Mouse (Mus musculus) embryonic facial prominence, embryonic 13.5 days (tissue): ENCODE measurements around the gene Fam3c. TPM values are rescaled to one million over a fixed set of nuclear protein-coding genes. Genes with fewer than 3 reads are reported as not detected.

Source experiments
- ATAC-seq: fragments of 200-750 bp; cut with Nextera tagmentation; 2 replicates; pipeline ENCODE4 v1.8.0; 2017; ENCODE audit warnings: low read depth; ENCODE audit not compliant: insufficient number of reproducible peaks, insufficient read depth, low FRiP score, low TSS enrichment
- H3K27ac ChIP-seq: fragments of 300-500 bp; sonication (generic); 2 replicates; pipeline ENCODE4 v1.5.1; 2015; ENCODE audit warnings: moderate library complexity, mild to moderate bottlenecking, inconsistent platforms
- H3K27me3 ChIP-seq: fragments of 300-500 bp; sonication (generic); 2 replicates; pipeline ENCODE4 v1.6.1; 2015; ENCODE audit warnings: mild to moderate bottlenecking, inconsistent platforms
- H3K36me3 ChIP-seq: fragments of 300-500 bp; sonication (generic); 2 replicates; pipeline ENCODE4 v1.6.1; 2015; ENCODE audit warnings: mild to moderate bottlenecking, inconsistent platforms
- H3K4me1 ChIP-seq: fragments of 300-500 bp; sonication (generic); 2 replicates; pipeline ENCODE4 v1.6.1; 2015; ENCODE audit warnings: inconsistent platforms
- H3K4me2 ChIP-seq: fragments of 300-500 bp; sonication (generic); 2 replicates; pipeline ENCODE4 v1.6.1; 2015; ENCODE audit warnings: moderate library complexity, mild to moderate bottlenecking, inconsistent platforms
- H3K4me3 ChIP-seq: fragments of 300-500 bp; sonication (generic); 2 replicates; pipeline ENCODE4 v1.5.1; 2015; ENCODE audit warnings: mild to moderate bottlenecking, inconsistent platforms
- H3K9ac ChIP-seq: fragments of 300-500 bp; sonication (generic); 2 replicates; pipeline ENCODE4 v1.6.1; 2015; ENCODE audit warnings: mild to moderate bottlenecking, inconsistent platforms
- H3K9me3 ChIP-seq: fragments of 300-500 bp; sonication (generic); 2 replicates; pipeline ENCODE4 v1.6.1; 2016; ENCODE audit warnings: inconsistent platforms
- WGBS: fragments of 180-500 bp; shearing (Covaris S2); methylation state at CpG from one replicate; pipeline ENCODE4 v1.1.7; 2015; ENCODE audit warnings: mixed read lengths; 5-methylcytosine and 5-hydroxymethylcytosine counted together
- polyA plus RNA-seq: library from polyadenylated mRNA; unstranded; fragments of >200 nt; fragmentation: Nextera tagmentation; extraction: Ambion mirVana; gene quantifications from 2 replicates; pipeline ENCODE4 v1.2.1, GENCODE M21; 2015

Fam3c gene
- polyA plus RNA-seq, 1 experiment from 2014 or later, result 57.5 TPM

DNA sequence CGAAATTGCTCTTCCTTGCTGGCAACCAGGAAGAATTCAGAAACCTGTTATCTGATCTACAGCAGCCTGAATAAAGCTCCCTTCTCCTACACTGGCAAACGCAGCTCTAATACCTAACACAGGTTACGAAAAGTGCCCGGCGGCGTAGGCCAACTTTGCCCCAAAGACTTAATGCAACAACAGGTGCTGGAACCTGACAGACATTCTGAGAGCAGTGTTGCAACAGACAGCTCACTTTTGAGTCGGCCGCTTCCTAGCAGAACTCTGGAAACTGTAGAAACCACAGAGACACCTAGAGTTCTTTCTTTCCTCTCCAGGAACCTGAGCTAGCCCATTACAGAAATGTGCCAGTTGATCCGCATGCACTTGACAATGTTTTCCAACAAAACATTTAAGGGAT lies 4.5 kb downstream of the Fam3c start:
- H3K4me1 ChIP-seq, result peaks cover 37% of the 10 kb centered on the region
- no peak overlapping the region for H3K4me2 ChIP-seq
- WGBS, result 69% methylated on average over 9 of the region's 9 CpGs
- no peak overlapping the region for H3K27ac ChIP-seq
- ATAC-seq, result no peak
- H3K27me3 ChIP-seq, result no peaks in the 10 kb centered on the region
- no peaks in the 10 kb centered on the region for H3K9me3 ChIP-seq
- H3K4me3 ChIP-seq, result no peak overlapping the region
- no peak overlapping the region for H3K9ac ChIP-seq
- no peaks in the 10 kb centered on the region for H3K36me3 ChIP-seq

DNA sequence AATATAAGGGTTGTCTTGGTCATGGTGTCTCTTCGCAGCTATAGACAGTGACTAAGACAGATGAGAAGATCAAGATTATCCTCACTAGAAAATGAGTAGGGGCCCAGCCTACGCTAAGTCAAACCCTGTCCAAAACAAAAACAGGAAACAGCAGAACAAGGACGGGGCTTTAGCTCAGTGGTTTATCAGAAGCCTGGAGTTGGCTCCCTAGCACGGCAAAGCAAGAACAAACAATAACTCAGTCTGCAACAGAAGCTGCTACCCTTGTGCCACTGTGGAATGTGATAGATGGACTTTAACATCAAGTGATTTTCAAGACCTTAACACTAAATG lies 5.8 kb downstream of the Fam3c start:
- no peaks in the 10 kb centered on the region for H3K27me3 ChIP-seq
- no peak overlapping the region for H3K27ac ChIP-seq
- peaks cover 34% of the 10 kb centered on the region for H3K4me1 ChIP-seq
- H3K9ac ChIP-seq, result no peak overlapping the region
- no peak for ATAC-seq
- H3K9me3 ChIP-seq, result no peaks in the 10 kb centered on the region
- H3K4me2 ChIP-seq, result no peak overlapping the region
- no peaks in the 10 kb centered on the region for H3K36me3 ChIP-seq
- WGBS, result 68% methylated on average over 4 of the region's 4 CpGs
- no peak overlapping the region for H3K4me3 ChIP-seq

DNA sequence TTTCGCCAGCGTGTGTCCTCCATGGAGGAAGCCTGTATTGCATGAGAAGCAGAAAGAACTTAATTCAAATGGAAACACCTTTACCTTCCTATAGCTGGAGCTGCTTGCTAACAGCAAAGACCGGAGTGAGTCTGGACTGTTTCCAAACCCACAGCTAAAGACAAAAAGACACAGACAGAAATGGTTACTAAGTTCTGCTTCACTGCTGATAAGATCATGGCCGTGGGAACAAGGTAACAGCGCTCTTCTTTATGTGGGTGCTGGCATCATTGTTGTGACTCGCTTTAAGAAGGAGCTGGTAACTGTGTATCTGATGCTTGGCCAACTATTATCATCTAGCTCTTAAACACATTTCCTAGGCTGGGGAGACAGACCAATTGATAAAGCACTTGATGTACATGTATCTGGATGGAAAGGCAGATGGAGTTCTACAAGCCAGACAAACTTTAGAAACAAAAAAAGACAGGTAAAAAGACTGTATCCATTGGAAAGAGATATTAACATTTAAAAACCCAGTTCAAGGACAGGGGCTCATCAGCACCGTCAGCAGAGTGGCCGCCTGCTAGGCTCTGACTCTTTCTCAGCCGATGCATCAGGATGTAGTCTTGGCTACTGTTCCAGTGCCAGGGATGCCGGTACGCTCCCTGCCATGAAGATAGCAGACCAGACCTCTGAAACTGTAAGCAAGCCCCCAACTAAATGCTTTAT lies 6.4 kb downstream of the Fam3c start:
- peaks cover 30% of the 10 kb centered on the region for H3K4me1 ChIP-seq
- H3K4me2 ChIP-seq, result no peak overlapping the region
- no peaks in the 10 kb centered on the region for H3K27me3 ChIP-seq
- H3K9me3 ChIP-seq, result no peaks in the 10 kb centered on the region
- H3K36me3 ChIP-seq, result no peaks in the 10 kb centered on the region
- H3K27ac ChIP-seq, result no peak overlapping the region
- ATAC-seq, result no peak
- 91% methylated on average over 11 of the region's 11 CpGs for WGBS
- no peak overlapping the region for H3K9ac ChIP-seq
- H3K4me3 ChIP-seq, result no peak overlapping the region

DNA sequence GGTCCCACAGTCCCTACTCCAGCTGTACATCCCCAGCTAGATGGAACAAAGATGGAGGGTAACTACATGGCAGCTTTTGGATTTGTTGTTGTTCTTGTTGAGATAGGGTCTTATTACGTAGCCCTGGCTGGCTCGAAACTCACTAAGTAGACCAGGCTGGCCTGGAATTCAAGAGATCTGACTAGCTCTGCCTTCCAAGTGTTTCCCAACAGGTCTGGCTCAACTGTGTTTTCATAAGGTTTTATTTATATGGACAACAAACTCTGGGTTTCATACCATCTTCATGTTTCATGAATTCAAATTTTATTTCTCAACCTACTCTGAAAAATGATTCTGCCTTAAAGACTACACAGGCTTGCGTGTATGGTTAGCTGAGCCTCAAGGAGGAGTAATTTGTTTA lies 7.1 kb downstream of the Fam3c start:
- 92% methylated on average over 3 of the region's 3 CpGs for WGBS
- H3K4me2 ChIP-seq, result no peak overlapping the region
- H3K9ac ChIP-seq, result no peak overlapping the region
- no peak for ATAC-seq
- H3K27me3 ChIP-seq, result no peaks in the 10 kb centered on the region
- no peak overlapping the region for H3K4me3 ChIP-seq
- H3K9me3 ChIP-seq, result no peaks in the 10 kb centered on the region
- H3K36me3 ChIP-seq, result no peaks in the 10 kb centered on the region
- no peak overlapping the region for H3K27ac ChIP-seq
- H3K4me1 ChIP-seq, result peaks cover 31% of the 10 kb centered on the region

DNA sequence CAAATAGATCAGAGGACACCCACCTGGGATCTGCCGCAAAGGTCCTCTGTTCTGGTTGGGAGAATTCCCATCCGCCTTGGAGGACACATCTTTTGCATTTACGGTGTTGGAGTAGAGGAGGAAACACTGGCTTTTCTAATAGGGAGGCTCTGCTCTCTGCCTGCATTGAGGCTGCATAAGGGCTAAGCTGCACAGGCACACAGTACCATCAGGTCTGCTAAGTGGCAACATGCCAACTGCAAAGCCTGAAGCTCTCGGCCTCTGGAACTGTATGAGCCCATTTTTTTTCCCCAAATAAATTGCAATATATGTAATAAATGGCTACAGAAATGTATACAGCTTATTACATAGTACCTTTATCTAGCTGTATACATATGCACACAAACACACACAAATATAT lies 7.9 kb downstream of the Fam3c start:
- Histone ChIP-seq H3K4me1 (peaks cover 30% of the 10 kb centered on the region), H3K9me3 (no peaks in the 10 kb centered on the region), H3K27me3 (no peaks in the 10 kb centered on the region), H3K4me3 (no peak overlapping the region), H3K9ac (no peak overlapping the region), H3K36me3 (no peaks in the 10 kb centered on the region), H3K4me2 (no peak overlapping the region), H3K27ac (no peak overlapping the region)
- WGBS, result 65% methylated on average over 4 of the region's 4 CpGs
- no peak for ATAC-seq

DNA sequence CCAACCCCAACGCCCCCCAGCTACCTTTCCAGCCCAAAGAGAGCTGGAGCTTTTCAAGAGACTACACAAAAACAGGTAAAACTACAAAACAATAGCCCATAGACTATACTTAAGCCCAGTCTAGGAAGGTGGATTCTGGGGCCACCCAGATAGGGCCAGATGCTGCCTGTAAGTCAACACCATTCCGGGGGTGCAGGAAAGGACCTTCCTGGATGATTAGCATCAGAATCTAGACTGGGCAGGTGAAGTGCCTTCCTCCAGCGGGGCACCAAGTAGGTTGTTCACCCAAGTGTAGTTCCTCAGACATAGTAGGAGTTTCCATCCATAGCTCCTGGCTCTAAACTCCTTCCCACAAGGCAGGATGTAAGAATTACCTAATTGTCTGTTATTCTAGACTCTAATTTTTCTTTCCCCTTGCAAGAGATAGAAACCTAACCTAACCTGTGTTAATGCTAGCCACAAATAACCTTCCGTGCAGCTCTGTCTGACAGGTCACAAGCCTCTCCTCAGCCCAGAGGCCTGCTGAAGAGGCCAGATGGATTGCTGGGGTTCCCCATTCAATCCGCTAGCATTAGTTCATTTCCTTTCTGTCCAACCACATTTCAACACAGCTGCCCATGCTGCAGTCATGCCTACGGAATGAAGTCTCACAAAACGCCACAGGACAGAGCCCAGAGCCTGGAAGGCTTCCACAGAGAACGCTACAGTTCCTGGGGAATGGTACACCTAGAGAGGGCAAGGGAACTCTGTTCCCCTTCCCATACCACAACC lies 8.7 kb downstream of the Fam3c start:
- Histone ChIP-seq H3K27ac (no peak overlapping the region), H3K27me3 (no peaks in the 10 kb centered on the region), H3K36me3 (no peaks in the 10 kb centered on the region), H3K4me3 (no peak overlapping the region), H3K9ac (no peak overlapping the region), H3K4me2 (no peak overlapping the region), H3K9me3 (no peaks in the 10 kb centered on the region), H3K4me1 (peaks cover 30% of the 10 kb centered on the region)
- no peak for ATAC-seq
- 58% methylated on average over 8 of the region's 8 CpGs for WGBS

DNA sequence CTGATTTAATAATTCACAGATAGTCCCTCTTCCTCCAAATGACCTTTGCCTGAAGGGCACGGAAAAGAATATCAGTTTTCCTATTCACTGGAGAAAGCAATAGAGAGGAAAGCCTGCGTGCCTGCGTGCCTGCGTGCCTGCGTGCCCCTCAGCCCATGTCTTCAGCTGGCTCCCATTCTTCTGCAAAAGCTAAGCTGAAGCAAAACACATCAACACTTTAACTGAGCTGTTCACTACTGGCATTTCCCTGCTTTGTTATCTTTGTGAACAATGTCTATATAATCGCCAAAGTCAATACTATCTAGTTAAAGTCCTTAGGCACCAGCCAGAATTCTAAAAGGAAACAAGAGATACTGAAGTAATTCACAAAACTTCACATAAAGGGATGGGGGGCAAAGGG lies 11.6 kb downstream of the Fam3c start:
- Histone ChIP-seq H3K36me3 (peaks cover 16% of the 10 kb centered on the region), H3K4me3 (no peak overlapping the region), H3K27ac (no peak overlapping the region), H3K27me3 (no peaks in the 10 kb centered on the region), H3K4me1 (peaks cover 21% of the 10 kb centered on the region), H3K9ac (no peak overlapping the region), H3K4me2 (no peak overlapping the region), H3K9me3 (no peaks in the 10 kb centered on the region)
- 23% methylated on average over 6 of the region's 6 CpGs for WGBS
- no peak for ATAC-seq

DNA sequence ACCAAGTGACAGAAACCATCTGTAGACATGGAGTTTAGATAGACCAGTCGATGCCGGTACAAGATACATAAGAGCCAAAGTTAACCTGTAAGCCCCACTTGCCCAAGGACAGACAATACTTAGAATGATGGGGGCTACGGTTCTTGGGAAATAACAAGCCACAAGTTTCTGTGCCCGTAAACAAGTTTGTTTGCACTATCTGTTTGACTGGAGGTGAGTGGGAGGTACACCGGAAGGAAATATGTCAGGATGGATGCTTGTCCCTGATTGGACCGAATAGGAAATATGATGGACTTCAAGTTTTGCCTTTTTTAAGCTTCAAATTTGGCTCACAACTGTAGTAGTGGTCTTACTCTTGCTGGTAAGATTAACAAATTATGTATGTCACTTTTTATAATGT lies 12.3 kb downstream of the Fam3c start:
- H3K9ac ChIP-seq, result no peak overlapping the region
- H3K27ac ChIP-seq, result no peak overlapping the region
- 93% methylated on average over 6 of the region's 6 CpGs for WGBS
- peaks cover 18% of the 10 kb centered on the region for H3K36me3 ChIP-seq
- H3K4me2 ChIP-seq, result no peak overlapping the region
- H3K9me3 ChIP-seq, result no peaks in the 10 kb centered on the region
- ATAC-seq, result no peak
- H3K4me3 ChIP-seq, result no peak overlapping the region
- H3K4me1 ChIP-seq, result peaks cover 21% of the 10 kb centered on the region
- no peaks in the 10 kb centered on the region for H3K27me3 ChIP-seq

DNA sequence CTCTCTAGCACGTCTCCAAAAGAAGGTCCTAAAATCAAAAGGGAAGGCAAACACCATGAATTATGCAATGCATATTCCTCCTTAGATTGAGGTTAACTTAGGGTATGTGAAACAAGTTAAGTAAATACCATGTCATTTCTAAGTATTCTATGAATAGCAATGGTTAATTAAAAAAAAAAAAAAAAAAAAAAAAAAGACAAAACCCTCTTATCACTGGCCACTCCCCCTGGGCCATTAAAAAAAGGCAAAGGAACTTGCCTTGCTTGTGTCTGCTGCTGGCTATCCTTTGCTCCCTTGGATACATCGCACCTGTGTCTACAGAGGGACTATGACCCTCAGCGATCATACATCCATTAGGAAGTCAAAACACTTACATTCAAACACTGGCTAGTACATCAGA lies 12.8 kb downstream of the Fam3c start:
- H3K9ac ChIP-seq, result no peak overlapping the region
- peaks cover 21% of the 10 kb centered on the region for H3K4me1 ChIP-seq
- H3K27ac ChIP-seq, result no peak overlapping the region
- WGBS, result 92% methylated on average over 3 of the region's 3 CpGs
- H3K4me2 ChIP-seq, result no peak overlapping the region
- no peaks in the 10 kb centered on the region for H3K27me3 ChIP-seq
- no peaks in the 10 kb centered on the region for H3K9me3 ChIP-seq
- no peak overlapping the region for H3K4me3 ChIP-seq
- ATAC-seq, result no peak
- peaks cover 22% of the 10 kb centered on the region for H3K36me3 ChIP-seq

DNA sequence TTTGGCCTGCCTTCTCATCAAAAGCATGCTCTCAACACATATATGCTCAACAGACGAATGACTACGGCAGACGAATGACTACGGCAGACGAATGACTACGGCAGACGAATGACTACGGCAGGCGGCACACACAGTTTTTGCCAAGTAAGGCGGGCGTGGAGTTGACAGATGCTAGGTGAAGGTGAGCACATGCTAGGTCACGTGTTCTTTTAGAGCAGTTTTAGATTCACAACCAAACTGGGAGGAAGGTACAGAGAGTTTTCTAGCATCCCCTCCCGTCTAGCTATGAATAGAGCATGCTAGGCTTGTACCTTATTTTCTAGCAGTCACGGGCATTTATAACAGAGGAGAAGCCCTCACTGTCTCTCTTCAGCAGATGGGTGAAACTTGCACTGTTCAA lies 15.3 kb downstream of the Fam3c start:
- H3K9me3 ChIP-seq, result no peaks in the 10 kb centered on the region
- ATAC-seq, result no peak
- no peaks in the 10 kb centered on the region for H3K27me3 ChIP-seq
- 95% methylated on average over 14 of the region's 14 CpGs for WGBS
- no peak overlapping the region for H3K27ac ChIP-seq
- no peak overlapping the region for H3K4me2 ChIP-seq
- H3K9ac ChIP-seq, result no peak overlapping the region
- H3K36me3 ChIP-seq, result peaks cover 34% of the 10 kb centered on the region
- peaks cover 7% of the 10 kb centered on the region for H3K4me1 ChIP-seq
- H3K4me3 ChIP-seq, result no peak overlapping the region

DNA sequence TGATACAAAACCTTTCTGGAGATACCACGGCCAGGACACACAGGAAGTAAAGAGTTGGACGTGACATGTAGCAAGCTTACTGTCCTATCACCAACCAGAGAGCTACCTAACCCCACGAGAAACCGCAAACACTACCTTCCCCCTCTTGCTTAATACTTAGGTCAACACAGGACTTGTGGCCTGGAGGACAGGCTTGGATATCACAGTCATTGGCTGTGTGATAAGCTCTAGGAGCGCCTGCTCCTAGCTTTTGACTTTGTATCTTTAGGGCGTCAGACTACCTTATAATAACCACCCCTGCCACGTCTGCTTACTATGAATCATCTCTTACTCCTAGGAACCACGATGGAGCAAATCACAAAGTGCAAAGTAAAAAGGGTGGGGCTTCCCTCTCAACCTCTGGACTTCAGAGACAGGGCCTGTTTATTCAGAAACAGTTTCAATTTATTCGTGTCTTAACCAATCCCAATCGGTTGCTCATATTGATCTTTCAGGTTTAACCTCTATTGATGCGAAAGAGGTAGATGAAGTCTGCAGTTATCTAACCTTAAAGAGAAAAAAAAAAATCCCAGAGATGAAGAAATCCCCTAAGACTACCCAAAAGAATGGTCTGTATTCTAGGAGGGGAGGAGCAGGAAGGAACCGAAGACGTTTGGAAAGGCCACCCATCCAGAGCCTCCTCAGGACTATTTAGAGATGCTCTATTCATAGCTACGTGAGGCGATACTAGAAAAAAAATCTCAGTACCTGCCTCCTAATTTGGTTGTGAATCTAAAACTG lies 16.1 kb downstream of the Fam3c start:
- ATAC-seq, result no peak
- no peak overlapping the region for H3K9ac ChIP-seq
- no peak overlapping the region for H3K27ac ChIP-seq
- peaks cover 7% of the 10 kb centered on the region for H3K4me1 ChIP-seq
- peaks cover 34% of the 10 kb centered on the region for H3K36me3 ChIP-seq
- H3K9me3 ChIP-seq, result no peaks in the 10 kb centered on the region
- 91% methylated on average over 15 of the region's 15 CpGs for WGBS
- no peaks in the 10 kb centered on the region for H3K27me3 ChIP-seq
- no peak overlapping the region for H3K4me3 ChIP-seq
- no peak overlapping the region for H3K4me2 ChIP-seq

DNA sequence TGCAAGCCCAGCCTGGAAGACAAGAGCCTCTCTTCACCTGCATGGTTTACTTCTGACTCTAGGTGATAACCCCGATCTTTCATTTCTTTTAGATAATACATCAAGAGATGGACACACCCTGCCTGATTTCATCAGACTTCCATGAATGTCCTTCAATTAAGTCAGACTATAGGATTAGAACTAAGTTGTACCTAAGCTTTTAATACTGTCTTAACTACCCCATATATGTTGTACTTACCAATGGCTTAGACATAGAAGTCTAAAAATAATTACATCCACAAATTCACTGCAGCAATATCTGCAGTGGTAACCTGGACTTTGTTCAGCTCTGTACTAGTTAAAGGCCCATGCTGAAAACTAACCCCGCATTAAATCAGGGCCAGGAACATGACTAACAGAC lies 23.5 kb downstream of the Fam3c start:
- Histone ChIP-seq H3K9ac (no peak overlapping the region), H3K9me3 (no peaks in the 10 kb centered on the region), H3K36me3 (peaks cover 11% of the 10 kb centered on the region; the same call in 1 of the 2 replicates), H3K27me3 (no peaks in the 10 kb centered on the region), H3K4me2 (no peak overlapping the region), H3K4me1 (no peaks in the 10 kb centered on the region), H3K27ac (no peak overlapping the region), H3K4me3 (no peak overlapping the region)
- 91% methylated on average over 2 of the region's 2 CpGs for WGBS
- ATAC-seq, result no peak
